Mouse (Mus musculus): Measurements from ENCODE around the gene Tut1. TPM values are rescaled to one million over a fixed set of nuclear protein-coding genes. Genes with fewer than 3 reads are reported as not detected.
"Not testable (repeated sequence)": the region's sequence is repeated elsewhere in the genome, so short reads cannot be mapped to it uniquely, and the experiment has no call there.

The Tut1 gene
- polyA plus RNA-seq, 1 experiment from 2014 or later, result 20.4 TPM

DNA sequence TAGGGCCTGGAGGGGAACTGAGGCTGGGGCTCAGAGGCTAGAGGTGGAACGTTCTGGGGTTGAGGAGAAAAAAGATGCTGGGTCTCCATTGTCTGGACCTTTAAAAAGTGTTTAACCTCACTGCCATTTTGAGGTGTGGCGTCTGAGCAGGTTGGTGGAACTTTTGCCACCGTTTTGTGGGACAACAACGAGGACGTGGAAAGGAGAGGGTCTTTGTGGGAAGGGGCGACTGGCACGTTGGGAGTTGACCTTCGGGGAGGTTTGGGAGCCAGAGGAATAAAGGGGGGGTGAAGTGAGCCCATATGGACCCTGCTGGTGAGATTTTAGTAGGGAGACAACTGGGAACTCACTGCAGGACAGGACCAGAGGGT, 13.7 kb downstream of the Tut1 start:
- peaks cover 46% of the 10 kb centered on the region for H3K36me3 ChIP-seq (ENCODE audit: control insufficient read depth, insufficient read depth, low read length)
- peak overlapping the region; percentile 70 for H3K9ac ChIP-seq (replicated peaks; ENCODE audit: low read depth, low read length)
- peak overlapping the region; percentile 64 for H3K4me3 ChIP-seq (ENCODE audit: low read depth, low read length)
- H3K27ac ChIP-seq (ENCODE audit: low read depth, low read length), result peak overlapping the region; percentile 83
- ATAC-seq (ENCODE audit: low read depth), result peak; percentile 5; the same call in 1 of the 2 replicates
- no peaks in the 10 kb centered on the region for H3K27me3 ChIP-seq (ENCODE audit: control insufficient read depth, insufficient read depth, low read length)
- H3K9me3 ChIP-seq (ENCODE audit: control insufficient read depth, low read length), result no peaks in the 10 kb centered on the region
- under 1% methylated on average over 8 of the region's 8 CpGs for WGBS
- H3K4me2 ChIP-seq (ENCODE audit: low read depth, low read length), result peak overlapping the region; percentile 65
- peaks cover 5% of the 10 kb centered on the region for H3K4me1 ChIP-seq (ENCODE audit: control insufficient read depth, insufficient read depth, low read length)

- Histone ChIP-seq H3K27ac (ENCODE audit: low read depth, low read length) (no peak overlapping the region), H3K4me3 (ENCODE audit: low read depth, low read length) (peak overlapping the region; percentile 64), H3K9me3 (ENCODE audit: control insufficient read depth, low read length) (no peaks in the 10 kb centered on the region), H3K36me3 (ENCODE audit: control insufficient read depth, insufficient read depth, low read length) (peaks cover 45% of the 10 kb centered on the region), H3K4me1 (ENCODE audit: control insufficient read depth, insufficient read depth, low read length) (peaks cover 5% of the 10 kb centered on the region), H3K27me3 (ENCODE audit: control insufficient read depth, insufficient read depth, low read length) (no peaks in the 10 kb centered on the region), H3K9ac (replicated peaks; ENCODE audit: low read depth, low read length) (peak overlapping the region; percentile 70), H3K4me2 (ENCODE audit: low read depth, low read length) (peak overlapping the region; percentile 65)
- WGBS, result 7% methylated on average over 9 of the region's 9 CpGs
- no peak for ATAC-seq (ENCODE audit: low read depth)
Measured at GRCm38 (mm10) chr19:8967893-8968292, 14.2 kb downstream of the Tut1 start.

DNA sequence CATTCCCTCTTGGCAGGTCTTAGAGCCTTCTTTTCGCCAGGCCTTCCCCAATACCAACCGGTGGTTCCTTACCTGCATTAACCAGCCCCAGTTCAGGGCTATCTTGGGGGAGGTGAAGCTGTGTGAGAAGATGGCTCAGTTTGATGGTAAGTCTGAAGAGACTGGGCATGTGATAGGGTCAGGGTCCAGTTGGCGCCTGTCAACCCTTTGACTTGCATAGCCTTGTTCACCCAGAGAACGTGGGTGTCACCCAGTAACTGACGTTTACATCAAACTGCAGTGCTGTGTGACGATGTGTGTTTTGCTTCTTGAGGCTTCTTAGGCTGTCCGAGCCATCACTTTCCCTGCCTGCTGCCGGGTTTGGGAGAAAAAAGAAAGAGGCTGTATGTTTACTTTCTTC, 18.8 kb downstream of the Tut1 start:
- not testable (repeated sequence) for H3K9me3 ChIP-seq (ENCODE audit: control insufficient read depth, low read length); ATAC-seq (ENCODE audit: low read depth); H3K9ac ChIP-seq (replicated peaks; ENCODE audit: low read depth, low read length); H3K27ac ChIP-seq (ENCODE audit: low read depth, low read length); H3K4me2 ChIP-seq (ENCODE audit: low read depth, low read length); H3K4me1 ChIP-seq (ENCODE audit: control insufficient read depth, insufficient read depth, low read length); H3K27me3 ChIP-seq (ENCODE audit: control insufficient read depth, insufficient read depth, low read length); H3K4me3 ChIP-seq (ENCODE audit: low read depth, low read length)
- 93% methylated on average over 8 of the region's 8 CpGs for WGBS
- peaks cover 46% of the 10 kb centered on the region for H3K36me3 ChIP-seq (ENCODE audit: control insufficient read depth, insufficient read depth, low read length)

- Histone ChIP-seq H3K4me1 (ENCODE audit: control insufficient read depth, insufficient read depth, low read length) (no peaks in the 10 kb centered on the region), H3K36me3 (ENCODE audit: control insufficient read depth, insufficient read depth, low read length) (peaks cover 66% of the 10 kb centered on the region), H3K27ac (ENCODE audit: low read depth, low read length) (no peak overlapping the region), H3K4me2 (ENCODE audit: low read depth, low read length) (no peak overlapping the region), H3K27me3 (ENCODE audit: control insufficient read depth, insufficient read depth, low read length) (no peaks in the 10 kb centered on the region), H3K4me3 (ENCODE audit: low read depth, low read length) (no peak overlapping the region), H3K9me3 (ENCODE audit: control insufficient read depth, low read length) (no peaks in the 10 kb centered on the region), H3K9ac (replicated peaks; ENCODE audit: low read depth, low read length) (no peak overlapping the region)
- WGBS, result 90% methylated on average over 1 of the region's 1 CpGs
- no peak for ATAC-seq (ENCODE audit: low read depth)
Measured at GRCm38 (mm10) chr19:8974638-8975037, 21.0 kb downstream of the Tut1 start.

- no peak overlapping the region for H3K4me2 ChIP-seq (ENCODE audit: low read depth, low read length)
- peaks cover 66% of the 10 kb centered on the region for H3K36me3 ChIP-seq (ENCODE audit: control insufficient read depth, insufficient read depth, low read length)
- ATAC-seq (ENCODE audit: low read depth), result no peak
- H3K4me3 ChIP-seq (ENCODE audit: low read depth, low read length), result no peak overlapping the region
- no peaks in the 10 kb centered on the region for H3K27me3 ChIP-seq (ENCODE audit: control insufficient read depth, insufficient read depth, low read length)
- H3K4me1 ChIP-seq (ENCODE audit: control insufficient read depth, insufficient read depth, low read length), result no peaks in the 10 kb centered on the region
- H3K9ac ChIP-seq (replicated peaks; ENCODE audit: low read depth, low read length), result no peak overlapping the region
- H3K27ac ChIP-seq (ENCODE audit: low read depth, low read length), result no peak overlapping the region
- WGBS, result 94% methylated on average over 2 of the region's 2 CpGs
- no peaks in the 10 kb centered on the region for H3K9me3 ChIP-seq (ENCODE audit: control insufficient read depth, low read length)
Measured at GRCm38 (mm10) chr19:8975491-8975890, 21.8 kb downstream of the Tut1 start.

GRCm38 (mm10) chr19:8976535-8976934, 22.9 kb downstream of the Tut1 start:
- Histone ChIP-seq H3K36me3 (ENCODE audit: control insufficient read depth, insufficient read depth, low read length) (peaks cover 58% of the 10 kb centered on the region), H3K4me2 (ENCODE audit: low read depth, low read length) (no peak overlapping the region), H3K9ac (replicated peaks; ENCODE audit: low read depth, low read length) (no peak overlapping the region), H3K27me3 (ENCODE audit: control insufficient read depth, insufficient read depth, low read length) (no peaks in the 10 kb centered on the region), H3K4me1 (ENCODE audit: control insufficient read depth, insufficient read depth, low read length) (0 out of 2 replicates have a peak, but pooled peaks cover 2% of the 10 kb centered on the region), H3K9me3 (ENCODE audit: control insufficient read depth, low read length) (no peaks in the 10 kb centered on the region), H3K27ac (ENCODE audit: low read depth, low read length) (no peak overlapping the region), H3K4me3 (ENCODE audit: low read depth, low read length) (no peak overlapping the region)
- ATAC-seq (ENCODE audit: low read depth), result peak; percentile 52; the same call in 1 of the 2 replicates
- WGBS, result 58% methylated on average over 3 of the region's 3 CpGs

- Histone ChIP-seq H3K36me3 (ENCODE audit: control insufficient read depth, insufficient read depth, low read length) (peaks cover 34% of the 10 kb centered on the region), H3K4me3 (ENCODE audit: low read depth, low read length) (no peak overlapping the region), H3K9ac (replicated peaks; ENCODE audit: low read depth, low read length) (no peak overlapping the region), H3K4me1 (ENCODE audit: control insufficient read depth, insufficient read depth, low read length) (peaks cover 28% of the 10 kb centered on the region), H3K9me3 (ENCODE audit: control insufficient read depth, low read length) (no peaks in the 10 kb centered on the region), H3K27me3 (ENCODE audit: control insufficient read depth, insufficient read depth, low read length) (no peaks in the 10 kb centered on the region), H3K4me2 (ENCODE audit: low read depth, low read length) (no peak overlapping the region), H3K27ac (ENCODE audit: low read depth, low read length) (no peak overlapping the region; the same call in 1 of the 2 replicates)
- 57% methylated on average over 5 of the region's 5 CpGs for WGBS
- ATAC-seq (ENCODE audit: low read depth), result no peak
Measured at GRCm38 (mm10) chr19:8980771-8981170, 27.1 kb downstream of the Tut1 start.

DNA sequence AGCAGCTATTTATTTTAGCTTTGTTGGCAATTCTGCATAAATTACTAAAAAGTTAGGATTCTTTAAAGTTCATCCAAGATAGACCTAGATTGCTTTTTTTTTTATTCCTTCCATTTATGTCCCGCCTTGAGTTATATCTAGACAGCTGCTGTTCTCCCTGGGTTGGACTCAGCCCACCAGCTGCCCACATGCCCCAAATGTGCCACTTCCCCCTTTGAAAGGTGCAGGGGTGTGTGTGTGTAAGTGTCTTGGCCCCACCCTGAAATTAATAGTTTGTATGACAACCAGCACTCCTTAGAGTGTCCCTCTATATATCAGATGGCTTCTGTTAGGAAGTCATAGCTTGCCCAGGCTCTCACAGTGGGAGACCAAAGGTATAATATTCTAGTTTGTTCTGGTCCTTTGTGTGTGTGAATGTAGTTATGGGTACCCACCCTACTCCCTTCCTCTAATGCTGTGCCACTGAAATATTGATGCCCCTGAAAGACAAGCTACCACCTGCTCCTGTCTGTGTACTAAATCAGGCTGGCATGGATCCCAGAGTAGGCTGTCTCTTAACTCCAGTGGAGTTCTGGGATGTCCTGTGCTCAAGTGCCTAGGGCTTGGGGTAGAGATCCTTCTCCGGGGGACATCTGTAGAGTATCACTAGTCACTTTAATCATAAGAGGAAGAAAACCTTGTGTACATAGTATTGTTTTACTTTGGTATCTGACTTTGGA, 28.0 kb downstream of the Tut1 start:
- no peaks in the 10 kb centered on the region for H3K9me3 ChIP-seq (ENCODE audit: control insufficient read depth, low read length)

GRCm38 (mm10) chr19:8982303-8983149, 28.9 kb downstream of the Tut1 start:
- H3K36me3 ChIP-seq (ENCODE audit: control insufficient read depth, insufficient read depth, low read length), result peaks cover 28% of the 10 kb centered on the region
- no peak for ATAC-seq (ENCODE audit: low read depth)
- H3K4me3 ChIP-seq (ENCODE audit: low read depth, low read length), result no peak overlapping the region
- H3K4me2 ChIP-seq (ENCODE audit: low read depth, low read length), result no peak overlapping the region
- H3K9ac ChIP-seq (replicated peaks; ENCODE audit: low read depth, low read length), result no peak overlapping the region
- no peaks in the 10 kb centered on the region for H3K9me3 ChIP-seq (ENCODE audit: control insufficient read depth, low read length)
- H3K27me3 ChIP-seq (ENCODE audit: control insufficient read depth, insufficient read depth, low read length), result no peaks in the 10 kb centered on the region
- peaks cover 28% of the 10 kb centered on the region for H3K4me1 ChIP-seq (ENCODE audit: control insufficient read depth, insufficient read depth, low read length)
- 39% methylated on average over 5 of the region's 5 CpGs for WGBS
- no peak overlapping the region for H3K27ac ChIP-seq (ENCODE audit: low read depth, low read length)

More for the DNA sequence above, 28.0 kb downstream of the Tut1 start:
- Histone ChIP-seq H3K36me3 (ENCODE audit: control insufficient read depth, insufficient read depth, low read length) (peaks cover 28% of the 10 kb centered on the region), H3K27me3 (ENCODE audit: control insufficient read depth, insufficient read depth, low read length) (no peaks in the 10 kb centered on the region), H3K4me3 (ENCODE audit: low read depth, low read length) (no peak overlapping the region), H3K9ac (replicated peaks; ENCODE audit: low read depth, low read length) (no peak overlapping the region), H3K4me2 (ENCODE audit: low read depth, low read length) (no peak overlapping the region), H3K4me1 (ENCODE audit: control insufficient read depth, insufficient read depth, low read length) (peaks cover 28% of the 10 kb centered on the region), H3K27ac (ENCODE audit: low read depth, low read length) (no peak overlapping the region; the same call in 1 of the 2 replicates)
- no peak for ATAC-seq (ENCODE audit: low read depth)
- 65% methylated on average over 2 of the region's 2 CpGs for WGBS

All from neural tube, embryonic 14.5 days (tissue).